Mouse (Mus musculus) CD4-positive, CD25-positive, alpha-beta regulatory T cell, adult 2 months (primary cell): ENCODE measurements around the gene Nav2.

Experiments used
- DNase-seq: peaks from one replicate; pipeline ENCODE4 v3.0.0-alpha.2; 2012; ENCODE audit warnings: low read depth, low spot score

Nav2 gene

DNA sequence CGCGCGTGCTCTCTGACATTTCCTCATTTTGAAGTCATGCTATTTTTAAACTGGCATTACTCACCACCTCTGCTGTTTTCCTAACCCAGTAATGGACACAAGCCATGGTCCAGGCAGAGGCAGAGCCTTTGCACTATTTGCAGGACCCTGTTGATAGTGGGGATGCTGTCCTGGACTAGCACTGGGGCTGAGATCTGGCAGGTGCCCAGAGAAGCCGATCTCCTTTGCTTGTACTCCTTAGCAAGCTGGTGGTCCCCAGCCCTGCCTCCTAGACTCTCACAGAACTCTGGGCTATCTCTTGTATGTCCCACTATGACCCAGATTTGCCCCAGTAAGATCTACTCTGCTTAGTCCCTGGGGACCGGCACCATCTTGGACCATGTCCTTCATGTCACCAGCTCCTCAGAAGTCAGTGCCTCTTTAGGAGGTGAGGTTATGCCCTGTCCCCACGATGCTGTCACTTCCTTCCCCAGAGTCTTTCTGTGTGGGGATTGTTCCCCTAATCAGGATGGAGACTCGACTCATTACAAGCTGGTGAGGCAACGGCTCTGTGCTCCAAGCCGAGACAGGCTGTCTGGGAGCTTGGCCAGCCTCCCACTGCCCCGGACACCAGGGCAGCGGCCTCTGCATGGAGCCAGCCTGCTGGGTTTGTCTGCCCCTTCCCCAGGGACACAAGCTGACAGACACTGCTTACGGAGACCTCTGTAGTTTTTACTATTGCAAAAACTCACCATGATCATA, 250.3 kb downstream of the Nav2 start:
- DNase-seq = no peak

DNA sequence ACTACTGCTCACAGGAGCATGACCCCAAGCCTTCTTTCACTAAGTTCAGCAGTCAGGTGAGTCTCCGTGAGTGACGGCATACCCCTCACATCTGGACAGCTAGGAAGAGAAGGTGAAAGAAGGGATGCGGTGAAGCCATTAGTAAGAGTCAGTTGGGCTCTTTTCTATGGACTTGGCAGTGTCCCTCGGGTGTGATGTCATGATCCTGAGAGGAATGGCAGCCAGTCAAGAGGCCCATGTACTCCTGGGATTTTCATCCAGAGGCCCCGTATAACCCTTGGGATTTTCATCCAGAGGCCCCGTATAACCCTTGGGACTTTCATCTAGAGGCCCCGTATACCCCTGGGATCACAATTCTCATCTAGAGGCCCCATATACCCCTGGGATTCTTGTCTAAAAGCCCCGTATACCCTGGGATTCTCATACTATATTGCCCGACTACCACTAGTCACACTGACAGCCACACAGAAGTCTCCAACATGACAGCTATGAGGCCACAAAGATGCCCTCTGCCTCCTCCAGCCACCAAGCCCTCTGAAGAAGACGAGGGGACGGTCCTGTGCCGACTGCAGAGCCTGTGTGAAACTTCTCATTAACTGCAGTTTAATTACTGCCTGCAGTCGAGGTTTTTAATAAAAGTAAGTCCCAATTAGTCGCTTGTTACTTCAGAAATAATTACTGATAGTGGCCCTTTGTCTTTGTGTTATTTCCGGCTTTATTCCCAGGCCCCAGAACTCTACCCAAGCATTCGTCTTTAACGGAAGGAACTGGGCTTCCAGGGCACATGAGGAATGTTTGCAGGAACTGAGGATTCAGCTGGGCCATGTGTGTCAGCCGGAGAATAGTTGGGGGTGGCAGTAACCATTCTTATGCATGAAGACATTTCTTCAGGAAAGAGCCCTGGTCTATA, 251.4 kb downstream of the Nav2 start:
- DNase-seq = no peak

DNA sequence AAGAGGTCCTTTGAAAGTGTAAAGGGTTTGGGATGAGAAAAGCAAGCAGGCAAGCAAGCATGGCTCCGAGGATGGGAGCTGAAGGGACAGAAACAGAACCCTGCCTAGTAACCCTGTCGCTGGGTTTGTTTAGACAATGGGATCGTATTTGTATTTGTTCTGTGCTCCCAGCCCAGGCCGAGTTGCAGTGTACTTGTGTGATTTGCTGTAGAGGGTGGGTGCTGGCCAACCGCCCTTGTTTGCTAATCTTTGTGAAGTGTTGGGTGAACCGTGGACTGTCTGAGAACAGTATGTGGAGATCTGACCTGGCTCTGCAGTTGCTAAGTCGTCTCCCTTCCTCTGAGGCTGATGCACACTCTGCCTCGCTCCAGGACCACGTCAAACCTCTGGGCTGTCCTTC, 253.6 kb downstream of the Nav2 start:
- no peak for DNase-seq

DNA sequence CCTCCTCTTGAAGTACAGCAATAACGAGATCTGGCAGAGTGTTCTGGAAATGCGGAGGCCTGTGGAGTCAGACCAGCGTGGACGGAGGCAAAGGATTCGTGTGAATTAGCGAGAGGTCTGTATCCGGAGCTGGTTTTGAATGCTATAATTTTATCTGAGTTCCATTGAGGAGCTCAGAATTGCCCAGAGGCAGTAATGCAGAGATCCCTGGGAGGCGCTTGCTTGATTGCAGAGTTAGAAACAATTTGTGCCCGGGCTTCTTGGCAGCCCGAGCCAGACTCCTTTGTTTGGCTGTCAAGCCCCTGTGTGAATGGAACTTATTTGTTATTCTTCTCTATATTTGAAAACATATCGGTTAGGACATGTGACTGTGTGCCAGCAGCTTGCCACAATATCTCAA, 255.3 kb downstream of the Nav2 start:
- DNase-seq = no peak

DNA sequence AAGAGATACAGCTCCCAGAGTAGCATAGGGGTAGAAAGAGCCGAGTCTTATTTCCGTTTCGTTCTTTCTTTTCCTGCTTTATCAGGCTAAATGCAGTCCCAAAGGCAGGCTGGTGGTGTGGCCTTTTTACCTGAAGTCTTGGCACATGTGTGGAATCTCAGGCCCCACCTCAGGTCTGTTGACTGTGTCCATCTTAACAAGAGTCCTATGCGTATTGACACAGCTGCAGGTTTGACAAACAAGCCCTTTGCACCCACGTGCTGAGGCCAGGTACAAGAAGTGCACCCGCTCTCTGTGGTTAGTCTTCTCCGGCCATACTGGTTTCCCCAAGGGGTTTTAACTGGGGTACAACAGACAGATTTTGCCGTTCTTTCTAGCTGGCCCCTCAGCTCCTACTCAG, 256.4 kb downstream of the Nav2 start:
- DNase-seq = no peak

DNA sequence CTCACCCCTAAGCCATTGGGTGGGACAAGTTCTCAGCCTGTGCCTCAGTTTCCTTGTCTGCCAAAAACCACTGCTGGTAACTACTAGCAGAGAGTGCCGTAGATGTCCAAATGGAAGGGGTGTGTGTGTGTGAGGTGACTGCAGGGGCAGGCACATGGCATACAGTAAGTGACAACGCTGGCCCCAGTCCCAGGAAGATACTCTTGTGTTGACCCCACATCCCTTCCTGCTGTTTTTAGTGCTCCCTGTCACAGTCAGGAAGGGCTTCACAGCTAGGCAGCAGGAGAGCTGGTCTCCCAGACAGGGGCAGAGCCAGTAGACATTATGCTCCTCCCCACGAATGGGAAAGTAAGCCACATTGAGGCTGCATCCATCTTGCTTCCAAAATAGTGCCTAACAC, 264.4 kb downstream of the Nav2 start:
- DNase-seq = no peak

DNA sequence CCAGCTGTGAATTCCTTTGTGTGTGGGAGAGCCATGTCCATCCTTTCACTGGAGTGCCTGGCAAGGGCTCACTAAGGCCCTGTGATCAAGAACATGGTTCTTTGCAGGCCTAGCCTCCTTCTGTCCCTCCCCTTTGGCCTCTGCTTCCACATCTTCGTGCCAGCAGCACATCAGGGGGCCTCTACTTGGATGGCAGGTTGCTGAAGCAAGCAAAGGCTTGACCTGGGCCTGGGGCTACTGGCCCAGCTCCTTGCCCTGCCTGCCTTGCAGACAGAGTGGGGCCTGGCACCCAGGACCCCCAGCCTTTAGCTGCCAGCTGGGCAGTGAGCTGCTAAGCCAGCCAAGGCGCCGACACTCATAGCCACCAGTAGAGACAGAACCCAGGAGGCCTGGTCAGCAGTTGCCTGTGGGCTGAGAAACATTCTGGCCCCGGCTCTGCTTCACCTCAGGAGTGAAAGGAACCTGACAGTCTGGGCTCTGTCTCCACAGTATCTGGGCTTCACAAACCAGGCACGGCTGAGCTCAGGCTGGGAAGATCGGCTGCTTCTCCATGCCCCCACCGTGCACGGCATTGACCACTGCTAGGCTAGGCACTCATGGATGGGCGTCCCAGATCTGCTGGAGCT, 267.4 kb downstream of the Nav2 start:
- no peak for DNase-seq

DNA sequence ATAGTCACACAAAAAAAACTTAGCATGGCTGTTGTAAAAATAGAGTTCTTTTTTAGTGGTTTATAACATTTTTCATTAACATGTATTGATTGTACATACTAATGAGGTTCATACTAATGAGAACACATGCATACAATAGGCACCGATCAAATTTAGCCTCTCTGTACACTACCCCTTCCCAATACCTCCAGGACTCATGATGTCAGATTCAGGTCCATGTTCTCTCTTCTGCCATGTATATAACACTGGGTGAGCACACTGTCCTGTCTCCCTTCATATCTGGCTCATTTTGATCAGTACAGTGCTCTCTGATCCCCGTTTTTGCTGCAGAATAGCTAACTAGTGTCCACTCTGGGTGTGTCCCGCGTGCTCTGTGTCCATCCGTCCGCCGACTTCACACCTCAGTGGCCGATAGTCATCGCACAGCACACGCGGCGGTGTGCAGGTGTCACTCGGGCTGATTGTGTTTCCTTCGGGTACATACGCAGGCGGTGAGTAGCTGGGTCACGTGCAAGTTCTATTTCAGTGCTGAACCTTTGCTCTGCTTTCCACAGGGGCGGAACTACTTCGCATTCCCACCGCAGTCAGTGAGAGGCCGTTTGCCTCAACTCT, 268.2 kb downstream of the Nav2 start:
- DNase-seq = no peak

DNA sequence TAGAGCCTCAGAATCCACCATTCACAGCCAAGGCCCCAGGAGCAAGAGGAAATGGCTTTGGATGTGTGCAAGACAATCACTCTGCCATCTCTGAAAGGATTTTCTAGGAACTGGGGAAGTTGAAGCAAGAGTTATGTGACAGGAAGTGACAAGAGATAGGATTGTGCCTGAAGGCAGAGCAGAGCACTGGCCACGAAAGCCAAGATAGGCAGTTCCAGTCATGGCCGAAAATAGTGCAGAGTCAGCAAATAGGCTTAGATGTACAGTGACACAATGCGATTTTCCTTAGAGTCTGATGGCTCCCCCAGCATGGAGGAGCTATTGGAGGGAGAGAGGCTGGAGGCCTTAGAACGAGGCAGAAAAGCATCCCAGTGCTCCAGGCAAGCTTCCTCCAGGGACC, 269.7 kb downstream of the Nav2 start:
- no peak for DNase-seq

DNA sequence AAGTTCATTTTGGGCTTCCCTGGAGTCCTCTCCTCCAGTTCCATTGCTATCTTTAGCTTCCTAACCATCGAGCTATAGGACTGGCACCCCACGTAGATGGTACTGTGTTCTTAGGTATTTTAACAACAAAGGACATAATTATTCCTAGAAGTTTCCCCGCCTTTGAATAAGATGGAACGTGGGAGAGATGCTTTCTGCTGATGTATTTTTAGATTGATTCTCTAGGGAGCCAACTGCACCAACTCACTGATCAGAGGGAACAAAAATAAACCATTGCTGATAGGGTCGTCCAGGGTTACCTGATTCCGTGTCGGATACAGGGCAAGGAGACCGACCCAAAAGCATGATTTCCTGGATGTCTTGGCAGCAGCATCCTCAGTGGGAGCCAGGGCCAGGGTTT, 272.5 kb downstream of the Nav2 start:
- no peak for DNase-seq

DNA sequence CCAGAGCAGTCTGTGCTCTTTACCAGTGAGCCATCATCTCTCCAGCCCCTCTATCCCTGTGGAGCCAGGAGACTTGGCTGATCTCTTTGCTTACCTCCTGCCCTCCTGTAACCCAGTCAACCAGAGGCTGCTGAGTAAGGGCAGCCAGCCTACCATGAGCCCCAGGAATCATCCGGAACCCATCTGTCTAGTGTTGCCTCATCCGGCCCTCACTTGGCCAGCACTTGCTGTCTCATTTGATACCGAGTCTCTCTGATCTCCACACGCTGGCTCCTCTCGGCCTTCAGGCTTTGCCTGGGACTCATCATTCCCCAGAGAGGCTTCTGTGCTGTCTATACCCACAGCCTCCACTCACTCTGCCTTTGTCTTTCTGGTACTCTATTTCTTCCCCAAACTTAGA, 273.9 kb downstream of the Nav2 start:
- DNase-seq = no peak

DNA sequence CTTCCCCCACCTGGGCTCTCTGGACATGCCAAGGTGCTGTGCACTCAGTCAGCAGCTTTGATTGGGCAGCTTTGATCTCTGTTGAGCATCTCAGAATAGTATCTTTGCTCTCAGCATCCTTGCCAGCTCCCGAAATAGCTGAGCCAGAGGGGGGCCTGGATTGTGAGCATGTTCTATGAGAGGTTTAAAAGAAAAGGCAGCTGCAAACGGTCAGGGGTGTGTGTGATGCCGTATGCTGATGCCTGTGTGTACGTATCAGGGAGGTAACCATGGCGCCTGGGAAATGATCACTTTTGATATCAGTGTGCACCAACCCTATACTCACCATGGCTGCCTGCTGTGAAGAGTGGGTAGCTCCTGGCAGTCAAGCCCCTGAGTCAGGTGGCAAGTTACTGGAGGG, 275.2 kb downstream of the Nav2 start:
- no peak for DNase-seq

DNA sequence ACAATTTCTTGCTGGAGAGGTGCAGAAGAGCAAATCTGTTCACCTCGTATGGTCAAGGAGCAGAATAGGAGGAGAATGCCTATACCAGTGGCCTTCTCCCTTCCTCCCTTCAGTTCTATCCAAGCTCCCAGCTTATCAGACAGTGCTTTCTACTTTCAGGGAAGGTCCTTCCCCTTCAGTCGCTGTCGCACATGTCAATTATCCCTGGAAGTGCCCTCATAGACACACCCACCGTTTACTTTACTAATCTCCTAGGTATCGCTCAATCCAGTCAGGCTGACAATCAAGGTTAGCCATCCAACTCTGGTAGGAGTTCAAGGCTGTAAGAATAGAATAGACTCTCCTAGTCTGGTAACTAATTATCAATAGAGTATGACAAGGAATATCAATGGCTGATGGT, 277.5 kb downstream of the Nav2 start:
- DNase-seq = no peak

DNA sequence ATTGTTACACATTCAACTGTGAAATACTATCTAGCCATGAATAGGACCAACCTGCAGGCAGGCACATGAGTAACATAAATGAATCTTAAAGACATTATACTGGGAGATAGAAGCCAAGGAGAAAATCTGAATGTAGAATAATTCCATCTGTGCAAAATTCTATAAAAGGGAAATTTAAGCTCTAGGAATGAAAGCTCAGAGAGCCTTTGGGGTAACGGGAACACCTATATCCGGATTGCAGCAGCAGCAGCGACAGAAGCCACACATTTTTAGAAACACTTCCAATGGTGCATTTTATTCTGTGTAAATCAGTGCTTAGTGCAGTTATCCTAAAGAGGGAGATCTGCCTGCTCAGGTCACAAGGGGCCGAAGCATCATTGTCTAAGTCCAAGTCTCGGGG, 280.8 kb downstream of the Nav2 start:
- no peak for DNase-seq

DNA sequence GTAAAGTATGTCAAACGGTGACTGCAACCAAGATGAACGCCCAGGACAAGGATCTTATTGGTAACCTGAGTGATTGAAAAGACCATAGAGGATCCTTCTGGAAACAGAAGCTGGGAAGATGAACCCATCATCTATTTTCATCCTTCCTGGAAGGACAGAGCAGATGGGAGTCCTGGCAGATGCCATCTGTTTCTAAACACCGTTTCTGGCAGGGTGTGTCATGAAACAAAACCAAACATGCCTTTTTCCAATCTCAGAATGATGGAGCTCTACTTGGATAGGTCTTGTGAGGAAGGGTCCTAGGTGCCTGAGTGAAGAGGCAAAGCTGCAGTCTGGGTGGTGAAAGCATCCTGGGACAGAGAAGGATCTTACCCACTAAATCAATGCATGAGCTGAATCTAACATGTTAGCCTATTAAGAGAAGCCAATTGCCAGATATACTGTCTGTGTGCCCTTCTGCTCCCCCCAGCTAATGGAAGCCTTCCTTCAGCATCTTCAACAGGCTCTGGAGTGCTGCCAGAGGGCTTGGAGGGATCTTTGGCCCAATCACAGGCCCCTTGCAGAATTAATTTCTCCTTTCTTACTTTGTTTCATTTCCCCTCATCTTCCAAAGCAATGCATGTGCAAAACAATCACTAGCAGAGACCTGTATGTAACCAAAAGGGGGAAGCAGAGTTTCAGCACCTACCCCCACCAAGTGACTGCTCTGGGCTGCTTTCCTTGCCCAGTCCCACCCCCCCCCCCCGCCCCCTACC, 281.9 kb downstream of the Nav2 start:
- no peak for DNase-seq

DNA sequence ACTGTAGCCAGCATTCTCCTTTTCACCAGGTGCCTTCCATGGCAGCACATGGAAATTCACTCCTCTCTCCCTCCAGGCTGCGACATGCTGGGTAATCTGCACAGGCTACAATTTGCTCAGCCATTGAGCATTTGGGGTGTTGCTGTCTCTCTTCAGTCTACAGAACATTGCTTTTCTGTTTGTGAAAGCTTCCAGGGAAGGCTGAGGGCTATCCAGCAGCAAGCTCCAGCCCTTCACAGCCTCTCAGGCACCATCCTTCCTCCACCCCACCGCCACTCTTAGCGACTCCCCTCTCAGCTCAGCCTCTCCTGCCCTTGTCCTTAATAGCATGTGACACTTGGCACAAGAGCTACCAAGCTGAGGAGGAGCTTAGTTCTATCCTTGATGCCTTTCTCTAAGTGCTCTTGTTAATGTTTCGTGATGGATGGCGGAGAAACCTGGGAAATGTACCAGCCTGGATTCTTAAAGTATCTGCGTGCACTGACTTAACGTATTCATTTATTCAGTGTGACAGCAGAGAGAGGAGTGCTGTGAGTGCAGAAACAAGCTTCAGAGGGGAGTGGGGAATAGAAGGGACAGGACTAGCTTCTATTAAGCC, 282.7 kb downstream of the Nav2 start:
- no peak for DNase-seq

DNA sequence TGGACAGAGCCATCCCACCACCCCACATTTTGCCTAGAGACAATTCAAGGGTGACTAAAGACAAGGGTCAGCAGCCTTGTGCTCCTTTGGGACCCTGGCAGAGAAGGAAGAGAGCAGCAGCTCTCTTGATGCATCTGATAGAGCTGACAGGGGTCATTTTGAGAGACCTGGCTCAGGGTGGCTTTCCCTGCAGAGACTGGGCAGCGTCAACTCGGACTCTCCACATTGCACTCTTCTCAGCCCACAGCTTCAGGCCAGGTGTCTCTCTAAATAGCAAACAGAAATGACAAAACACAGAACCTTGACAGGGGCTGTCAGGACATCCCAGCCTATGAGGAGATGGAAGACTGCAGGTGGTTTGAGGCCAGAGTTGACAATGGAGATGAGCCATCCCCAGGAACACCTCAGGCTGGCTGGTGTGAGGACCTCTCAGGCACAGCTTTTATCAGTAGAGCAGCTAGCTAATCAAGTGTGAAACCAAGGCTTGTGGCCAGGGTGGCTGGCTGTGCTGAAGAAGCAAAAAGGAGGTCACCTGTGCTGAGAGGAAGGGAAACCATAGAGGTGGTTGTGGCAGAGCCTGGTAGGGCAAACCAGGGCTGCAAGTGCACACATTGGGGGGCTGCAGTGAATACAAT, 283.7 kb downstream of the Nav2 start:
- no peak for DNase-seq

DNA sequence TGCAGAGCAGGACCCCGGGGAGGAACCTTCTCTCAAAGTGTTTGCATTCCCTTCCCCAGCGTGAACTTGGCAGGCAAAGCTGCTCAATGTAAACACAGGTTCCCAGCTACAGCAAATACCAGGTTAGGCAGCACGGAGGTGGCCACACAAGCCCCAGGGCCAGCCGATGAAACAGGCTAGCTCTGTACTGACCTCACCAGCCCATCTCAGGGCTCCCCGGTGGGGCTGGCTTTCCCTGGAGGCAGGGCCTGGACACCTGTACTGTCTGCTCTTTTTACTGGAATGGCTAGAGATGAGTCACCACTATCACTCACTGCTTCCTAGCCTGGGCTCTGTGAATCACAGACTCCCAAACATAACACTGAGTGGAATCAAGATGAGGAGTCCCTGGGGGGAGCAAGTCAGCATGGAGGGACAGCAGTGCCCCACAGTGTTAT, 287.2 kb downstream of the Nav2 start:
- DNase-seq = no peak

DNA sequence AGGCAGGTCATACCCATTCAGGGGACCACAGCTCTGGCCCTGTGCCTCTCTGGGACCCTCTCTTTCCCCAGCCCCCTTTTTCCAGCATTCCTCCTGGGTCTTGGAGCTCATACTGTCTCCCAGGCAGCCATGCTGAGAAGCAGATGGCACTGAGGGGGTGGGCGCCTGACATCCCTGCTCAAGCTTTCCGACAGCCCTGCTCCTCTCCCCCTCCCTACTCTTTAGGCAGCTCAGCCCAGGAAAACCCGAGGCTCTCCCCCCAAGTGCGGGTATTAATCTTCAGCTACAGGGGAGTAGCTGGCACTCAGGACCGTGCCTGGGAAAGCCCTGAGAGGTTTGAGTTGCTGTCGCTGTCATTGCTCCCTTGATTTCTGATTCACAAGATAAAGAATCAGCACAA, 290.9 kb downstream of the Nav2 start:
- no peak for DNase-seq

DNA sequence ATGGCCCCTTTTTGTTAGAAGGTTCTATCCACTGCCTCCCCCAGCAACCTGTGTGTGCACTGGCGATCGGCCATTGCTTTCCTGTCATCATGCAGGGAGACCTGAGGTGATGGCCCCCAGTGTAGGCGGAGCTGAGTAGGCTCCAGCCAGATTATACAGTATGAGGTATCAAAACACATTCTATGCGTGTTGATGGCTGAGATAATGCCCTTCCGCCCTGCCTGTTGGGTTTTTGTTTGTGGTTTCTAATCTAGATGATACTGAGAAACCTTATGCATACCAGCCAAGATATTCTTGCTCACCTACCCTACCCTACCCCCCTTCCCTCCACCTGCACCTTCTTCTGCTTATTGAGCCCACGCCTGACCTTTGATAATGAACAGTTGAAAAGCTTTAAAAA, 291.8 kb downstream of the Nav2 start:
- DNase-seq = peak; percentile 47

DNA sequence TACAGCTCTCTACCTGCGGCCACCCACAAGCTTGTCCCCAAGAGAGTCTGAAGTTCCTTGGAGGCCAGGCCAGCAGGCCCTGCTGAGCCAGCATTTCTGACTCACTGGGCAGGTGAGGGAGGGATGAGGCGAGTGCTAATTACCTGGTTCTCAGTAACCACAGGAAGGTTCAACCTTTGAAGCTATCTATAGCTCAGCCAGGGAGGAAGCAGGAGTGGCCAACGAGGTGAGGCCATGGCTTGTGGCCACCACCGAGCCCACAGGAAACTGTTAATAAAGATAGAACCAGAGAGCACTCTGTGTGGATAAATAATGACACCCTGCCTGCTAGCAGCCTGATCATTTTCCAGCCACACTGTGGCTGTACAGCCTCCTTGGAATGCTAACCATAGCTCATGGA, 294.5 kb downstream of the Nav2 start:
- DNase-seq = peak; percentile 8
